Mouse (Mus musculus) intestine, embryonic 15.5 days (tissue): ENCODE data around the gene Dhx58. TPM values are rescaled to one million over a fixed set of nuclear protein-coding genes. Genes with fewer than 3 reads are reported as not detected.

ENCODE experiments used
- ATAC-seq: fragments of 200-750 bp; cut with Nextera tagmentation; 2 replicates; pipeline ENCODE4 v1.8.0; 2017; ENCODE audit warnings: moderate TSS enrichment, moderate library complexity
- H3K27ac ChIP-seq: fragments of 300-500 bp; sonication (generic); 2 replicates; pipeline ENCODE4 v1.5.1; 2015; ENCODE audit warnings: mild to moderate bottlenecking, inconsistent platforms
- H3K27me3 ChIP-seq: fragments of 300-500 bp; sonication (generic); replicated peaks from 2 replicates; pipeline ENCODE4 v1.6.1; 2015; ENCODE audit warnings: inconsistent platforms
- H3K36me3 ChIP-seq: fragments of 300-500 bp; sonication (generic); 2 replicates; pipeline ENCODE4 v1.6.1; 2015; ENCODE audit warnings: inconsistent platforms
- H3K4me1 ChIP-seq: fragments of 300-500 bp; sonication (generic); replicated peaks from 2 replicates; pipeline ENCODE4 v1.6.1; 2015; ENCODE audit warnings: inconsistent platforms
- H3K4me2 ChIP-seq: fragments of 300-500 bp; sonication (generic); replicated peaks from 2 replicates; pipeline ENCODE4 v1.6.1; 2015; ENCODE audit warnings: mild to moderate bottlenecking, inconsistent platforms
- H3K4me3 ChIP-seq: fragments of 300-500 bp; sonication (generic); replicated peaks from 2 replicates; pipeline ENCODE4 v1.5.1; 2015; ENCODE audit warnings: inconsistent platforms
- H3K9ac ChIP-seq: fragments of 300-500 bp; sonication (generic); 2 replicates; pipeline ENCODE4 v1.6.1; 2015; ENCODE audit warnings: inconsistent platforms
- H3K9me3 ChIP-seq: fragments of 300-500 bp; sonication (generic); 2 replicates; pipeline ENCODE4 v1.6.1; 2016; ENCODE audit warnings: inconsistent platforms
- WGBS: fragments of 180-500 bp; shearing (Covaris S2); methylation state at CpG from one replicate; pipeline ENCODE4 v1.1.7; 2015; 5-methylcytosine and 5-hydroxymethylcytosine counted together
- polyA plus RNA-seq: library from polyadenylated mRNA; unstranded; fragments of >200 nt; fragmentation: Nextera tagmentation; extraction: Ambion mirVana; gene quantifications from 2 replicates; pipeline ENCODE4 v1.2.1, GENCODE M21; 2015

Dhx58 gene
- polyA plus RNA-seq, 1 experiment from 2014 or later, result 2.7 TPM

DNA sequence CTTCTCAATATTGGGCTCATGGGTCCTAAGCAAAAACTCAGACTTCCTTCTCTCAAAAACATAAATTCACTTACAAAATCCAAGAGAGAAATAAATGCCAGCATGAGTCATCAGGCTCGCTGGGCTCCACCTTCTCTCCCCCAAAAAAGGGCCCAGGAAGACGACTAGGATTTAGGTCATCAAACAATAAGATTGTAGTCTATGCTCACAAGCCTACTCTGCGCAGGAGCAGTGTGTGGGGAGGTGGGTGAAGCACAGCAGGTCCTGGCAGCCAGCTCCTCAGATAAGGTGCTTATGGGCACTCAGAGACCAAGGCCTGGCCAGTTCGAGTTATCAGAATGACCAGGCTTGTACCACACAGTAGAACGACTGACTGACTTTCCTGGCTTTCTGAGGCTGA is 16.3 kb upstream of the Dhx58 start:
- H3K9ac ChIP-seq, result no peak overlapping the region
- H3K4me1 ChIP-seq, result peaks cover 31% of the 10 kb centered on the region
- no peak for ATAC-seq
- no peaks in the 10 kb centered on the region for H3K27me3 ChIP-seq
- H3K4me2 ChIP-seq, result no peak overlapping the region
- no peaks in the 10 kb centered on the region for H3K9me3 ChIP-seq
- no peak overlapping the region for H3K4me3 ChIP-seq
- no peak overlapping the region for H3K27ac ChIP-seq
- WGBS, result 74% methylated on average over 5 of the region's 5 CpGs
- H3K36me3 ChIP-seq, result peaks cover 22% of the 10 kb centered on the region

GRCm38 (mm10) chr11:100719893-100720292 is 15.8 kb upstream of the Dhx58 start:
- Histone ChIP-seq H3K4me2 (no peak overlapping the region), H3K27me3 (no peaks in the 10 kb centered on the region), H3K4me3 (no peak overlapping the region), H3K4me1 (peaks cover 26% of the 10 kb centered on the region), H3K36me3 (peaks cover 23% of the 10 kb centered on the region), H3K9ac (no peak overlapping the region), H3K9me3 (no peaks in the 10 kb centered on the region), H3K27ac (no peak overlapping the region)
- ATAC-seq, result no peak
- WGBS, result 88% methylated on average over 11 of the region's 11 CpGs

DNA sequence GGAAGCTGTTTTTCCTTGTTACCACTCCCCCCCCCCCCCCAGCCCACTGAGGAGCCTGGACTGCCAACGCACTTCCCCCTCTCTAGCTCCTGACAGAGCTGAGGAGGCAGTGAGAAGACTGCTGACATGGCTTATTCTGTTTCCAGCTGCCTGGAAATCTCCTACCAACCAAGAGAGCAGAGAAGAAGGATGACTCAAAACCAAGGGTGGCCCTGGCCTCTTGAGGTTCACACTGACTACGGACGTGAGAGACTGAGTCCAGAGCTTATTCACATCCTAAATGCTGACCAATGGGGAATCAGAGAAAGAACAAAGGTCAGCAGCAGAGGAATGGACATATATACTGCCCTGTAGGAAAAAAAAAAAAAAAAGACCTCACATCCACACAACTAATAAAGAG is 15.2 kb upstream of the Dhx58 start:
- Histone ChIP-seq H3K27me3 (no peaks in the 10 kb centered on the region), H3K4me1 (peaks cover 20% of the 10 kb centered on the region), H3K36me3 (peaks cover 23% of the 10 kb centered on the region), H3K4me3 (no peak overlapping the region), H3K9ac (no peak overlapping the region), H3K27ac (no peak overlapping the region), H3K4me2 (no peak overlapping the region), H3K9me3 (no peaks in the 10 kb centered on the region)
- 73% methylated on average over 3 of the region's 3 CpGs for WGBS
- no peak for ATAC-seq

DNA sequence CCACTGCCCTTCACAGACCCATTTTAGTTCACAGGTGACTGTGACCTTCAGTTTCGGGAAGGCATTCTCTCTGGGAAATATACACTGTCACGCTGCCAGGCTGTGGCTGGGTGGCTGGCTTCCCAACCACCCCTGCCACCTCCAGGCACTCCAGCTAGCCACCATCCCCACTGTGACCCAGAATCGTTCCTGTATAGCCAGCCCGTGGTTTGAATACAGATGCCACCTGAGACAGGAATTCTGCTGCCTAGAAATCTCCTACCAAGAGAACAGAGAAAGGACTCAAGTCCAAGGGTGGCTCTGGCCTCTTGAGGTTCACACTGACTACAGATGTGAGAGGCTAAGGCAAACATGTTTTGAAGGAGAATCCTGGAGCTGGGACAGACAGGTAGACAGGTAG is 14.8 kb upstream of the Dhx58 start:
- Histone ChIP-seq H3K4me3 (no peak overlapping the region), H3K27ac (no peak overlapping the region), H3K4me2 (no peak overlapping the region), H3K9ac (no peak overlapping the region), H3K27me3 (no peaks in the 10 kb centered on the region), H3K36me3 (peaks cover 23% of the 10 kb centered on the region), H3K4me1 (peaks cover 20% of the 10 kb centered on the region), H3K9me3 (no peaks in the 10 kb centered on the region)
- 88% methylated on average over 4 of the region's 4 CpGs for WGBS
- no peak for ATAC-seq

DNA sequence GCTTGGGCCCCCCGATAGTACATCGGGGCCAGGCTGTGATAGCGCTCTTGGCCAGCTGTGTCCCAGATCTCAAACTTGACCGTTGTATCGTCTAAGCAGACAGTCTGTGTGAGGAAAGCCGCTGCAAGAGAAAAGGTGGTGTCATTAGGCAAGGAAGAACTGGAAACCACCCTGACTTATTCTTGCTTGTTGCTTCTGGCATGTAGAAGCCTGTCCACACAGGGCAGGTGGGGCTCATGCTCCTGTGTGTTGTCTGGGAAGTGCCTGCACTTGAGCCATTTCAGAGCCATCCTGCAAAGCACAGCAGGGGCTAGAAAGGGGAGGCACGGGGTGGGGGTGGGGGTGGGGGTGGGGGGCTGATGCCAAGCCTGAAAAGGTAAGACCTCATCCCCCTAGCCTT is 14.4 kb upstream of the Dhx58 start:
- no peak for ATAC-seq
- Histone ChIP-seq H3K4me3 (no peak overlapping the region), H3K36me3 (peaks cover 23% of the 10 kb centered on the region), H3K27ac (no peak overlapping the region), H3K9ac (no peak overlapping the region), H3K4me1 (peaks cover 24% of the 10 kb centered on the region), H3K9me3 (no peaks in the 10 kb centered on the region), H3K4me2 (no peak overlapping the region), H3K27me3 (no peaks in the 10 kb centered on the region)
- WGBS, result 97% methylated on average over 6 of the region's 7 CpGs

DNA sequence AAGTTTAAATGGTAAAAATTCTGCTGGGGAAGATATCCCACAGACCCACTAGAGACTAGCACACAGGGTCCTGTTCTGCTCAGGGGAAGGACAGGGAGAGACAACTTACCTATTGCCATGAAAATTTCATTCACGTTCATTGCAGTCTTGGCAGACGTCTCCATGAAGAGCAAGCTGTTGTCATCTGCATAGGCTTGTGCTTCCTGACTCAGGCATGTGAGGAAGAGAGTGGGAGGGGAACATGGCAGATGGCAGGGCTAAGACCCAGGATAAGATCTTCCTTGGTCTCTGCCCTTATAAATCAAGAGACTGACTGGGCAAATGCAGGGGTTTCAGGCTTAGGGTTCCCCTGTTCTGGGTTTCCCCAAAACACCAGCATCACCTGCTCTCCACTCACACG is 12.6 kb upstream of the Dhx58 start:
- no peak overlapping the region for H3K4me3 ChIP-seq
- H3K27me3 ChIP-seq, result no peaks in the 10 kb centered on the region
- no peak overlapping the region for H3K4me2 ChIP-seq
- no peak overlapping the region for H3K9ac ChIP-seq
- H3K27ac ChIP-seq, result no peak overlapping the region
- 81% methylated on average over 3 of the region's 3 CpGs for WGBS
- H3K36me3 ChIP-seq, result peaks cover 23% of the 10 kb centered on the region
- H3K4me1 ChIP-seq, result peaks cover 22% of the 10 kb centered on the region
- no peaks in the 10 kb centered on the region for H3K9me3 ChIP-seq
- ATAC-seq, result no peak

GRCm38 (mm10) chr11:100714948-100715347 is 10.9 kb upstream of the Dhx58 start:
- Histone ChIP-seq H3K9me3 (no peaks in the 10 kb centered on the region), H3K4me1 (peaks cover 21% of the 10 kb centered on the region), H3K27ac (no peak overlapping the region), H3K9ac (no peak overlapping the region), H3K36me3 (peaks cover 26% of the 10 kb centered on the region), H3K27me3 (no peaks in the 10 kb centered on the region), H3K4me3 (no peak overlapping the region), H3K4me2 (no peak overlapping the region)
- 93% methylated on average over 6 of the region's 6 CpGs for WGBS
- ATAC-seq, result no peak

DNA sequence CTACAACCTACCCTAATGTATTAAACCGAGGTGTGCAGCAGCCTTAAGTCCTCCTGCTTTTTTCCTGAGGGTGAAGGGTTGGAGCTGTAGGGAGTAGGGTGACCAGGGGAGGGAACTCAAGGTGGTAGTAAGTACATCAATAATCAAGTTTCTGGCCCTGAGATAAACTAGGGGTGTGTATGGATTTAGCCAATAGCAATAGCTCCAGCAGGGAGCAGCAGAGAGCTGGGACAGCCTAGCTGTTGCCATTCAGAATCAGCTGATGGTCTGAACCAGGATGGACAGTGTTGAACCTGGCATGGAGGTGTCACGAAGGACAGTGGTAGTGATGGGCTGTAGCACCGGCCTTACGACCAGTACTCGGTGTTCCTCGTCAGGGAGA is 10.5 kb upstream of the Dhx58 start:
- Histone ChIP-seq H3K36me3 (peaks cover 28% of the 10 kb centered on the region), H3K4me1 (peaks cover 21% of the 10 kb centered on the region), H3K4me2 (peak overlapping the region; percentile 62), H3K9me3 (no peaks in the 10 kb centered on the region), H3K27me3 (no peaks in the 10 kb centered on the region), H3K9ac (no peak overlapping the region), H3K4me3 (no peak overlapping the region), H3K27ac (peak overlapping the region; percentile 52; the same call in 1 of the 2 replicates)
- ATAC-seq, result no peak
- WGBS, result 53% methylated on average over 6 of the region's 6 CpGs

GRCm38 (mm10) chr11:100713735-100714533 is 9.9 kb upstream of the Dhx58 start, which contains the start of gene Hspb9:
Gene Hspb9, plus strand, starts transcription at chr11:100713850.
- H3K27me3 ChIP-seq, result no peaks in the 10 kb centered on the region
- H3K4me2 ChIP-seq, result peak within 1 kb of the TSS; percentile 62
- no peaks in the 10 kb centered on the region for H3K9me3 ChIP-seq
- peak; percentile 19; the same call in 1 of the 2 replicates for ATAC-seq
- H3K9ac ChIP-seq, result peak within 1 kb of the TSS; percentile 17; the same call in 1 of the 2 replicates
- H3K27ac ChIP-seq, result peak within 1 kb of the TSS; percentile 52
- 13% methylated on average over 38 of the region's 38 CpGs for WGBS
- H3K4me3 ChIP-seq, result peak within 1 kb of the TSS; percentile 21
- H3K36me3 ChIP-seq, result peaks cover 34% of the 10 kb centered on the region
- peaks cover 21% of the 10 kb centered on the region for H3K4me1 ChIP-seq

DNA sequence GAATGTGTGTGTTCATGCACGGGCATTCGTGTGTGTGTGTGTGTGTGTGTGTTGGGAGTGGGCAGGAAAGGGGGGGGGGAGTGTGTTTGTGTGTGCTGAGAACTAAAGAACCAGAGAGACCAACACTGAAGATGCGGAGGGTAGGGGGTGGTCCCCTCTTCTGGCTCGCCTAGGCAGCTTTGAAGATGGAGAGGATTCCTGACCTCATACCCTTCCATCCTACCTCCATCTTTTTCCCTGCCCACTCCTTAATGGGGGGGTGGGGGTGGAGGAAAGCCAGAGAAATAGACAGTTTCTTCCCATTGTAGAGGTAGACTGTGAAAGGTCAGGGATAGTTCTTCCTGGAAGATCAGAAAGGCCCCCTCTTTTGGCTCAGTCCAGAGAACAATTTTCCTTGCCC is 9.1 kb upstream of the Dhx58 start:
- H3K9me3 ChIP-seq, result no peaks in the 10 kb centered on the region
- WGBS, result 75% methylated on average over 4 of the region's 4 CpGs
- no peak overlapping the region for H3K4me3 ChIP-seq
- peak overlapping the region; percentile 17; the same call in 1 of the 2 replicates for H3K9ac ChIP-seq
- peak overlapping the region; percentile 62 for H3K4me2 ChIP-seq
- peak overlapping the region; percentile 52 for H3K27ac ChIP-seq
- peaks cover 21% of the 10 kb centered on the region for H3K4me1 ChIP-seq
- ATAC-seq, result no peak
- peaks cover 37% of the 10 kb centered on the region for H3K36me3 ChIP-seq
- no peaks in the 10 kb centered on the region for H3K27me3 ChIP-seq

- peak within 1 kb of the TSS; percentile 99 for H3K4me3 ChIP-seq
- peak within 1 kb of the TSS; percentile 99 for H3K9ac ChIP-seq
- peak; percentile 87 for ATAC-seq
- WGBS, result under 1% methylated on average over 48 of the region's 48 CpGs
- no peaks in the 10 kb centered on the region for H3K9me3 ChIP-seq
- peak within 1 kb of the TSS; percentile 77 for H3K4me2 ChIP-seq
- no peaks in the 10 kb centered on the region for H3K27me3 ChIP-seq
- peaks cover 21% of the 10 kb centered on the region for H3K4me1 ChIP-seq
- H3K27ac ChIP-seq, result peak within 1 kb of the TSS; percentile 72
- peaks cover 40% of the 10 kb centered on the region for H3K36me3 ChIP-seq
These were observed 7.9 kb upstream of the Dhx58 start, which contains the start of gene Kat2a for GRCm38 (mm10) chr11:100711783-100712615. Gene Kat2a, minus strand, starts transcription at chr11:100712465.

GRCm38 (mm10) chr11:100710977-100711376 is 6.9 kb upstream of the Dhx58 start:
- Histone ChIP-seq H3K9me3 (no peaks in the 10 kb centered on the region), H3K36me3 (peaks cover 42% of the 10 kb centered on the region), H3K27me3 (no peaks in the 10 kb centered on the region), H3K4me2 (peak overlapping the region; percentile 77), H3K4me3 (peak overlapping the region; percentile 99; the same call in 1 of the 2 replicates), H3K4me1 (peaks cover 21% of the 10 kb centered on the region), H3K27ac (no peak overlapping the region), H3K9ac (no peak overlapping the region)
- ATAC-seq, result no peak
- 73% methylated on average over 4 of the region's 4 CpGs for WGBS
